Mouse (Mus musculus): ENCODE measurements around the gene Adra1d. TPM values are rescaled to one million over a fixed set of nuclear protein-coding genes. Genes with fewer than 3 reads are reported as not detected.
A peak's percentile ranks its signal among the peaks of the same experiment; 100 is the strongest.

Gene Adra1d
- total RNA-seq, 2 experiments from 2014 or later = not detected

DNA sequence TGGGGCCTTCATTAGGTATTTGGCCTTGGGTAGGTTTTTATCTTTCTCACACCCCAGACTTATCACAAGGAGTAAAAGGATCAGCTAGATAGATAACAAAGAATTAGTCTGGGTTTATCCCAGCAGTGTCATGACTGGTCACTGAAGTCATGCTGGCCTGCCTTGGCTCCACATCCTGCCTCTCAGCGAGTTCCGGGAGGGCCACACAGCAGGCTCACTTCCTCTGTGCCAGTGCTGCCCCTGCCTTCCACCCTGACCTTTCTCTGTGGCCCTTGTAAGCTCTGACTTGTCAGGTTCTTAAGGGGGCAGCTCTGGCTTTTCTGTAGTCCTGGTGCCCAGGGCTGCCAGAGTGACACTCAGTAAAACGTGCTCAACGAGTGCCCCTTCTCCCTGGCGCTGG is 59.5 kb downstream of the Adra1d start:
- no peak for ATAC-seq (replicated peaks; ENCODE audit: low FRiP score, low TSS enrichment, poor library complexity, severe bottlenecking)

DNA sequence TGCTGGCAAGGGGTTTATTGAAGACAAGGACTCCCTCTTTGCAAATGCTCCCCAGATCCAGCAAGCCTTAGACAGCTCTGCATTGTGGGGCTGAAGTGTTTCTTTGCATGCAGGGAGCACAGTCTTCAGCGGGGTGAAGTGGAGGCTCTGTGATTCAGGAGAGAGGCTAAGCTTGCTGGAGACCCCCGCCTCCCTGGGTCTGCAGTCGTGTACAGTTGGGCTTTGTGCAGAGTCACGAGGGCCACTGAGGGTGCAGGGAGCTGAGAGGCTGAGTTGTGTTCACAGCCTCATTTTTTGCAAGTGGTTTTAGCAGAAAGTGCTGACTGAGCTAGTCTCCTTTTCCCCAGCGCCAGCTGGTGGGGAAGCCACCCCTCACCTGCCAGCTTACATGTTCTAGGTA is 60.2 kb downstream of the Adra1d start:
- no peak for ATAC-seq (replicated peaks; ENCODE audit: low FRiP score, low TSS enrichment, poor library complexity, severe bottlenecking)

DNA sequence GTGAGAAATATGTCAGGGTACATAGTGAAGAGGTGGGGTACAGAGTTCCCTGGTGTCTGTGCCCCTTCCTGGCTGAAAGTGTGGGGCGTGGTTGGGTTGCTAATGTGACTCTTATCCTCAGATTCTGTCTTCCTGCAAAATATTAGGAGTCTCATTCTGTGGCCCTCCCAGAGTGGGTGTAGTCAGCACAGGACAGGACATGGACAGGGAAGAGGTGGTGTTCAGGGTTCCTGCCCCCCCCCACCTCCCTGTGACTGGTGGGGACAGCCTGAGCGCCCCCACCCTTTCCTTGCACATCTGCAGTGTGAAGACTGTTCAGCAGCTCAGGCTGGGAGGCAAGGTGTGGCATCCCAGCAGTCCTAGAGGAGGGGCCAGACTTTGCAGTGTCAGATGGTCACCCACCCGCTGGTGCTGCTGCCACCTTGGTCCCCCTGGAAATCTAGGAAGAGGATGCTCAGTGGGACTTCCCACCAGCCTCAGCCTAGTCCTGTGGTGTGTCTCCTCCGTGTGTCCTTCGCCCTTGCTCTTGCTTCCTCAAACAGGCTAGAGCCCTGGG is 62.7 kb downstream of the Adra1d start:
- no peak for ATAC-seq (replicated peaks; ENCODE audit: low FRiP score, low TSS enrichment, poor library complexity, severe bottlenecking)

- no peak for ATAC-seq (replicated peaks; ENCODE audit: low FRiP score, low TSS enrichment, poor library complexity, severe bottlenecking)
Measured at GRCm38 (mm10) chr2:131498219-131498618, 63.9 kb downstream of the Adra1d start.

GRCm38 (mm10) chr2:131497224-131497856 is 64.7 kb downstream of the Adra1d start:
- ATAC-seq (replicated peaks; ENCODE audit: low FRiP score, low TSS enrichment, poor library complexity, severe bottlenecking) = peak; percentile 92

GRCm38 (mm10) chr2:131496125-131496820 is 65.8 kb downstream of the Adra1d start:
- ATAC-seq (replicated peaks; ENCODE audit: low FRiP score, low TSS enrichment, poor library complexity, severe bottlenecking) = peak; percentile 43; the same call in 1 of the 2 replicates

Other genes starting within 250 kb of the Adra1d start
- gene Rnf24, start 209.4 kb downstream of the Adra1d start, total RNA-seq (2014; fragmentation: Nextera tagmentation) = 1.7 and 2.8 TPM in 2 replicates
- 0.61 and 0.84 TPM in 2 replicates for gene Rnf24, start 209.4 kb downstream of the Adra1d start, total RNA-seq (2017)
- gene Smox, start 70.8 kb downstream of the Adra1d start, total RNA-seq (2014; fragmentation: Nextera tagmentation) = 12.5 and 27.3 TPM in 2 replicates
- 8.7 and 18.9 TPM in 2 replicates for gene Smox, start 70.8 kb downstream of the Adra1d start, total RNA-seq (2017)

Measured in megakaryocyte-erythroid progenitor cell, adult 5-6 weeks (primary cell).